Mouse (Mus musculus): ENCODE measurements around the gene Galnt10.

The Galnt10 gene

DNA sequence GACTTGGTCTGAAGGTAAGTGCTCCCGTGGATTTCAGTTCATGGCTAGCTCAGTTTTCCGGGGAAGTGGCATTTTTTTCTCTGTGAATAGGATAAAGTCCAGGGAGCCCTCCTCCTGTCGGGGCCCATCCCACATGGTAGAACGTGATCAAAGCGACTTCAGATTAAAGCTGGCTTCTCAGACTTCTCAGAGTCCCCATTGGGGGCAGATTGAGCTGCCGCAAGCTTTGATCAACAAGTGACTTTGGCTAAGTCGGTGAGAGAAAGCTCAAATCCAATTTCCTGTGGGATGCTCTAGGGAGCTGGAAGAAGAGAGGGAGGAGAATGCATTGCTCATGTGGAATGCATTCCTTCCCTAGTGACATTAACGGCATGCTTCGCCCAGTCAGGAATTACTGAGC is 10.1 kb upstream of the Galnt10 start:
- DNase-seq (ENCODE audit: inconsistent age in 2 of 2, low spot score in 1 of 2): no peak

DNA sequence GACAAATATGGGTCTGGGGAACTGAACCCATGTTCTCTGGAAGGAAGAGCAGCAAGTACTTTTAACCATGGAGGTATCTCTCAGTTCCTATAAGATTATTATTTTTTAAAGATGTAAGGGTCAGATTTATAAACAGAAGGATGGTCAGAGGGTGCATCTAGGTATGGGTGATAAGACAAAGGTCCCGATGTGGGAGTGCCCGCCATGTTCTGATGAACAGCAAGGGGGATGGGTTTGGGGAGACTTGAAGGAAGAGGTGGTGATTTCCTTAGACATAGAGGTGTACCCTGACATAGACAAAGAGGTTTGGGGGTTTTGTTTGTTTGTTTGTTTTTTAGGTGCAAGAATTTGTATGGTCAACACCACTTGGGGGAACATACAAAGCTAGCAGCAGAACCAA is 1.6 kb upstream of the Galnt10 start:
- DNase-seq (ENCODE audit: inconsistent age in 2 of 2, low spot score in 1 of 2): no peak

DNA sequence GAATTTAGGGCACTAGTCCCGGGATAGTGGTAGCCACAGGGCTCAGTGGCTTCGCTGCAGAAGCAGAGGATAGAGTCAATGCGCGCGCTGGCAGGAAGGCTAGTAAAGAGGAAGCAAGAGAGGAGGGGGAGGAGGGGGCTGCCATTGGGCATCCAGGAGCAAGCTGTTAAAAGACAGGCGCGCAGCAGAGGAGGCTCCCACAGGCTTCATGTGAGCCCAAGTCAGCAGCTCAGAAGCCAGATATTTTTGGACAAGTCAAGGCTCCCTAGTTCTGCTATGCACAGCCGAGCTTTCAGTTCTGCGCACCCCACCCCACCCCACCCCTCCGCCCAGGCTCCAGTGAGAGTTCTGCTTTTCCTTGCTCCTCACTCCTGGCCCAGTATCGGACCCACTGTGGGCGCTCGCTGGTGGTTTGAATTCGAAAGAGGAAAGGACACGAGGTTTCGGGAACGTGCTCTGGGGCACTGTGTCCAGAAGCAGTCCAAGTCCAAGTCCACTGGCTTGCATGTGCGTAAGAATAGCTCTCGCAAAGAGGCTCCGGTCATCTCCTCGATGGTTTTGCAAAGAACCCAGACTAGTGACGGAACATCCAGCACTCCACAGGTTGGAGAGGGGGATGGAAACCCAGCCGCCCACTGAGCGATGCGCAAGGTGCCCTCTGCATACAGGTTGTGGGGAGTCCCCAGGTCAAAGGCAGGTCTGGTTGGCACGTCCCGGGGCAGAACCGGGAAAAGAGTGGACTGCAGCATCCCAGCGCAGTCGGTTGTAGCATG is 811 bp upstream of the Galnt10 start:
- DNase-seq (ENCODE audit: inconsistent age in 2 of 2, low spot score in 1 of 2): peak; percentile 49 to 84

DNA sequence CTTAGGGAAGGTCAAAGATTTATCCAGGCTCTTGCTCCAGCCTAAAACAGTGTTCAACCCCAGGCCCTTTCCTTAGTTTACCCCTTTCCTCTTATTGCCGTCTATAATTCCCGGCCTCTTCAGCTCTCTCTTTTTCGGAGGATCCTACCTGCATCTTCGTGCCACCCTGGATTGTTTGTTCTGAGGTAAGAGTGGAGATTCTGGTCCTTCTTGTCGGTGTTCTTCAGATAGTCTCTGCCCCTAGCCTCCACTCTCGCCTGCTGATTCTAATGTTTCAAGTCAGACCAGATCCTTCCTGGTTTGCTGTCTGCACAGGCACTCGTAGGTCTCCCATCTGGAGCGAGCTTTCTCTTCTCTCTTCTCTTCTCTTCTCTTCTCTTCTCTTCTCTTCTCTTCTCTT is 605 bp downstream of the Galnt10 start:
- DNase-seq (ENCODE audit: inconsistent age in 2 of 2, low spot score in 1 of 2): peak in 1 of 2 experiments; percentile 71

DNA sequence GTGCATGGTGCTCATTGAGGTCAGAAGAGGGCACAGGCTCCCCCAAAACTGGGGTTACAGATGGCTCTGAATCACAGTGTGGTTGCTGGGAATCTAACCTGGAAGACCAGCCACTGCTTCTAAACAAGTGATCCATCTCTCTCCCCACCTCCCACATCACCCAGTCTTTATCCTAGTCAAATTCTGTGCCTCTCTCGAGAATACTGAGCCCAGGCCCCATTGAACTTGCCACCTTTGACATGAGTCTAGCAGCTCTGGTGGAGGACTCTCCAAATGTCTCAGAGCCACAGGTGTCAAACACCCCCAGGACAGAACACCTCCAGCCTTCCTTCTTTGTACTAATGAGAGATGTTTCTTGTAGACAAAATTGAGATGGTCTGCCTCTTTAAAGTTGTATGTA is 1.2 kb downstream of the Galnt10 start:
- peak in 1 of 2 experiments; percentile 64 for DNase-seq (ENCODE audit: inconsistent age in 2 of 2, low spot score in 1 of 2)

DNA sequence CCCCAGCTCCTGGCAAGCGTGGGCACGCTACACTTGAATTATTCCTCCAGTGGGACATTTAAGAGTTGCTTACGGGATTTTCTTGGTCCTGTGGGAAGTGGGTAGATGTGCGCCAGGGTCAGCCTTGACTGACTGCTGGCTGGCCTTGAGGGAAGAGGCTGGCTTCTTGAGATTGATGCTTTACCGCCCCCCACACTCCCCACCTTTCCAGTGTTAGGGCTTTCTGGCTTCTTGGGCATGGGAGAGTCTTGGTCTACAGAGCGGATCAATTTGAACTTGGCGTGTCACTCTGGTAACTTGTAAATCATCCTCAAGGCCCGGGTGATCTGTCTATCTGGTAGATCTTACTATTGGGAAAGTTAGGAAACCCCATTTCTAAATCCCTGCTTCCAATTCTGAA is 1.7 kb downstream of the Galnt10 start:
- peak; percentile 52 to 85 for DNase-seq (ENCODE audit: inconsistent age in 2 of 2, low spot score in 1 of 2)

DNA sequence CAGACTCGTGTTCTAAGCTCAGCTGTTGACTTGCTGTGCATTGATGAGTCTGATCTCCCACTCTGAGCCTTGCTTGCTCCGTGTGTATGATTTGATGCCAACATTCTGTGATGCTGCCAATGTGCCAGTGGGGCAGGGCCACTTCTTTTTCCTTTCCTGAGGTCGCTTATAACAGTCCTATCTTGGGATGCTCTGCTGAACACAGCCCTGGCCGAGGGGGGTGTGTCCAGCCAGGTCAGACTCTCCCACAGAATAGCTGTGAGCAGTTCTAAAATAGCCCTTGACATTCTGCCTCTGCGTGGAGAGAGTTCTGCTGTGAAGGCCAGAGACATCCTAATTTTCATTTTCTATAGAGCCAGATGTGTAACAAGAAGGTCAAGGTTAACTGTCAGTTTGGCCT is 2.2 kb downstream of the Galnt10 start:
- peak; percentile 69 to 86 for DNase-seq (ENCODE audit: inconsistent age in 2 of 2, low spot score in 1 of 2)

DNA sequence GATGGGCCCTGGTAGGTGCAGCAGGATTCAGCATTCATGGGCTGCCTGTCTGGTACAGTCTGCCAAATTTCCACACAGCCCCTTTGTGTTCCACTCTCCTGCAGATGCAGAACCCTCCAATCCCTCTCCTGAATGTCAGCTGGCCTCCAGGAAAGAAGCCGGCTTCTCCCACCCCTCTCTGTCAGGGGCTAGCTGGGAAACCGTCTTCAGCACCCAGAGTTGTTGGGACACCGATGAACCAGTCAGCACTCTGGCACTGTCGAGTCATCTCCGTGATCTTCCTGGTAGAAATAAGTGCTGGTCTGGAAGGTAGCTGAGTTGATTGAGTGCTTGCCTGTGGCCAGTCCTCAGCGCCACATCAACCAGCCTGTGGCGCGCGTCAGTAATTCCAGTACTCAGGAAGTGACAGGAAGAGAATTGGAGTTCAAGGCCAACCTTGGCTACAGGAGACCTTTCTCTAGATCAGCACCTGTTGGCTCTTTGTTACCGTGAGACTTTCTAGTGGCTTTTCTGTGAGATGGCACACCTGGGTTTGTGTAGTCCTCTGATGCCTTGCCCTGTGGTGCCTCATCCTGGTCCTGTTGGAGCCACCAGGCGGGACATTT is 3.1 kb downstream of the Galnt10 start:
- DNase-seq (ENCODE audit: inconsistent age in 2 of 2, low spot score in 1 of 2): peak in 1 of 2 experiments; percentile 57

DNA sequence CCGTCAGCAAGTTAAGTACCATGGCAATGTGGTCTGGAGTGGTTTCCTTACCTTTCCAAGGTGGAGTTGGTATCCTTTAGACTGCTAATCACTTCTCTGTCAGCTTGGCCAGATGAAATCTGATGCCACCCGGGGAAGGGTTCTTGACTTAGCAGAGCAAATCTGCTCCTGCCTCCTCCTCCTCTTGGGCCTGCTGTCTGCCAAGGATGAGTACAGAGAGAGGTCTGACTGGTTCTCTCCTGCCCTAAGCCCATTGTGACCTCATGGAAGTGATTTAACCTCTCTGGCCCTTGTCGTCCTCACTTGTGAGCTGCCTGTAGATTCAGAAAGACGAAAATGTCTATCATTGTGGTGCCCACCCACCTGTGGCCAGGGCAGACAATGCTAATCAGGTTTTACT is 4.0 kb downstream of the Galnt10 start:
- no peak for DNase-seq (ENCODE audit: inconsistent age in 2 of 2, low spot score in 1 of 2)

DNA sequence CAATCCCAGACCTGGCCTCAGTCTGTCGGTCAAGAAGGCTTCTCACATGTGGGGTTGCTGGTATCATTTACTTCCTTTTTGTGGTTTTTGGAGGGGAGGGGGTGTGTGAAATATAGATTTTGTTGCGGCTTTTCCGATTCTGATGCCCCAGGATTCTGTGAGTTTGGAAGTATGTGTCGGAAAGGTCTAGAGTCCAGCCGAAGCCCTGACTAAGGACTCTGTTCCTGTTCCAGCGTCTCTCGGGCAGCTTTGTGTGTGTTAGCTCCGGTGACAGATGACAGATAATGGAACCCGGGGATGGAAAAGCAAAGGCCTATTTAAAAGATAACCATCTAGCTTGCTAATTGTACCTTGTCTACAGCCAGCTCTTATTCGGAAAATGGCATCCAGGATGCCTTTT is 4.4 kb downstream of the Galnt10 start:
- no peak for DNase-seq (ENCODE audit: inconsistent age in 2 of 2, low spot score in 1 of 2)

DNA sequence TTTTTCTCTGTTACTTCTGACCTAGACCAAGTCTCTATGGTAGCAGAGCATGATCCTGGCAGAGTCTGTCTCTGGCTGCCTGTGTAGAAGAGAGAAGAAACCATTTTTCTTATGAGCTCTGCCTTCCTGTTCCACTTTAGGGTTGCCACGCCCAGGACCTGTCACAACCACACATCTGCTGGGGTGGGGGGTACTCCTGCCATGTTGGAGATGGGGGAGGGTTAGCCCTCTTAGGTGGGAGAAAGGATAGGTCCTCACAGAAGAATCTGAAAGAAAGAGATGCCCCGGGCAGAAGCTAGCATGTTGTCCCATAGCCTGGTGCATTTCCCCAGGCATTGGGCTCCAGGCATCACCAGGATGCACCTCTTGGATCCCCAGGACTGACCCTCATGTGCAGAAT is 5.6 kb downstream of the Galnt10 start:
- DNase-seq (ENCODE audit: inconsistent age in 2 of 2, low spot score in 1 of 2): no peak

DNA sequence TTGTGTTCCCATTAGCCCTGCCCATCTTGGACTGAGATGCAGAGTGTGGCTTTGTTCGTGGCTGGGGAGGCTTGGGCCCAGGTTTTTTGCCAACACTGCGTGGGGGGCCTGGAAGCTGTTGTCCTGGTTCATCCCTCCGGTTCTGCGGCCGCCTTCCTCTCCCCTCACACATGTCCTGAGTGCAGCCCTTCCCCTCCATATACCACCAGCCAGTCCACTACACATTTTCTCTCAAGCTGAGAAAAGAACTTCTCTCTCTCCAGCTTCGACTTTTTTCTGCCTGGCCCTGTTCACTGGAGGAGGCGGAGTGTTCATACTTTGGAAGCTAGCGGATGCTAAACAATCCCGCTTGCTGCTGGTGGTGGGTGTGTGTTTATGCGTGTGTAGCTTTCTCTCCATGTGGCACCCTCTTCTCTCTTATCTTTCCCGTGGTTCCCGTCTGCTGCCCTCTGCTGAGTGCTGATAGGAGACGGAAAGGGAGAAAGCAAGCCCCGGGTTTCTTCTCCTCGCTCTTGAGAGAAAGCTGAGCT is 6.1 kb downstream of the Galnt10 start:
- DNase-seq (ENCODE audit: inconsistent age in 2 of 2, low spot score in 1 of 2): no peak

DNA sequence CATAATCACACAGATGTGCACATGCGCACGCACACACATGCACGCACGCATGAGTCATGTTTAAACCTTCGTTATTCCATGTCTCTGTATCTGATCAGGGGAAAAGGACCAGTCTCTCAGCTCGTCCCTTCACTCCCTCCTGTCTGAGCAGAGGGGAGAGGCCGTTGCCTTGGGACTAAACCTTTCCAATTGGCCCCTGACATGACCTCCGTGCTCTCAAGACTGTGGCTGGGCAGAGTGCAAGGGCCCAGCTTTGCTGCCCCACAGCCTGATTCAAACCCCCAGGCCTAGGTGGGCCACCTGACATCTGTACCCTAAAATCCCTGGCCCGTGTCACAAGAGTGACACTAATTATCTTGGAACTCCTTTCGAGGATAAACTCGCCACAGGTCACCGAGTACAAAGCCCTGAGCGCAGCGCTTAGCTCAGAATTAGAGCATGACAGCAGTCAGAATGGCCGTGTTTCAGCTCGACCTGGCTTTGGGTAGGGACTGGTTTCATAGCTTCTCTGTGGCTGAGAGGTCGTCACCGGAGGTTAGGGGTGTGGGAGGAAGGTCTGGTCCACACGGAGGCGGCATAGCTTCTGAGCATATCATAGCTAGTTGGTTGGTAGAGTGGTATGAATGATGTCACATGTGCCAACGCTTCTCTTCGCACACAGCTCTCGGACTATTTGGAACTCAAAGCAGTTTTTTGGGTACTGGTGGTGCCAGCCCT is 7.1 kb downstream of the Galnt10 start:
- DNase-seq (ENCODE audit: inconsistent age in 2 of 2, low spot score in 1 of 2): no peak

DNA sequence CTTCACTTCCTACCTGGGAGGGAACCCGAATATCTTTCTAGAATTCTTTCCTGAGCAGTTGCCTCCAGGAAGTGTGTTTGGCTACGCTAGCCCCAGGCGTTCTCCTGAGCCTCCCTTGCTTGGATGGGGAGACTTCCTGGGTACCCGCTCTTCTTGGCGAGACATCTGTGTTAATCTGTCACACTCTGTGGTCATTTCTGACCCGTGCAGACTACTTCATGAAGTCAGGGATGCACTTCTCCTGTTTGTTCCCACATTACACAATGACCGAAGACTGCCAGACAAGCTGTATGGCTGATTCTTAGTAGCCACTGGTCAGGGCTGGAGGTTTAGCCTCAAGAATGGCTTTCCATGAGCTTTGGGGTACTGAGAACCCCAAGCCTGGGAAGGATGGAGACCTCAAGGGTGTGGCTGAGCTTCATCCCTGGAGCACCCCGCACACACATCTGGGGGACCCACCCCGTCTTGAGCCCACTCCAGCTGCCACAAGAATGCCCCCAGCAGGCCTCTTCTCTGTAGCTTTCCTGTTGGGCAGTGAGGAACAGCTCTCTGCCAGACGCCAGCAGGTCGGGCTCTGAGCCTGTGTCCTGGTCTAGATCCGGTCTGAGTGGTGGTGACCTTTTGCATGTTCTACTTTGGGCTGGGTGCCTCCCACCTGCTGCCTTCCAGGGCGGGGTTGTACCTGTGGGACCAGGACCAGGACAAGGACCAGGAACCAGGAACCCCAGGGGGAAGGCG is 7.8 kb downstream of the Galnt10 start:
- no peak for DNase-seq (ENCODE audit: inconsistent age in 2 of 2, low spot score in 1 of 2)

DNA sequence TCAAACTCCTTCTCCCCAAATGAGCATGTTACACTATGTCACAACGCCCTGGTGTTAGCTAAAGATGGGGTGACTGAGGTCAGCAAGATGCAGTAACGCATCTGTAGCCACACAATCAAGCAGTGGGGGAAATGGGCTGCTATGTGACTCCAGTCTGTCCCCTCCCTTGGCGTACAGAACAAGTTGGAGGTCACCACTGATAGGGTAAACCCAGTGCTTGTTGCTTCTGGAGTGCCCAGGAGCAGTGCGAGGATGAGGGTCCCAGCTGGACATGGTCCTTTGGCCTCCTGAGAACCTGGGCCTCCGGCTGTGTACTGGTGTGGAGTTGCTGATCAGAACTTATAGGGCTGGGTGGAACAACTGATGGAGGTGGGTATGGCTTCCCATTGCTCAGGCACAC is 8.6 kb downstream of the Galnt10 start:
- no peak for DNase-seq (ENCODE audit: inconsistent age in 2 of 2, low spot score in 1 of 2)

DNA sequence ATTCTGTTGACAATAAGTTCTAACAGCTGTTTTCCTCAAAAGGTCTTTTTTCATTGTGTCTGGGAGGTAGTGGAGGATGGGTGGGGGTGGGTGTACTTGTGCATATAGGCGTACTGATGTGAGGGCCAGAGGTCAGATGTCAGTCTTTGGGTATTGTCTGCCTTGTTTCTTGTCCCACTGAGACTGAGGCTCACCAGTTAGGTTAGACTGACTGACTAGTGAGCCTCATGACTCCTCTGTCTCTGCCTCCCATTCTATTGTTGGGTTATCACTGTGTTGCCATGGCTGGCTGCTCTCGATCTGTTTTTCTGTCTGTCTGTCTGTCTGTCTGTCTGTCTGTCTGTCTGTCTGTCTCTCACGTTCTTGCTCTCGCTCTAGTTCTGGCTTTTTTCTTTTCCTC is 9.1 kb downstream of the Galnt10 start:
- no peak for DNase-seq (ENCODE audit: inconsistent age in 2 of 2, low spot score in 1 of 2)

DNA sequence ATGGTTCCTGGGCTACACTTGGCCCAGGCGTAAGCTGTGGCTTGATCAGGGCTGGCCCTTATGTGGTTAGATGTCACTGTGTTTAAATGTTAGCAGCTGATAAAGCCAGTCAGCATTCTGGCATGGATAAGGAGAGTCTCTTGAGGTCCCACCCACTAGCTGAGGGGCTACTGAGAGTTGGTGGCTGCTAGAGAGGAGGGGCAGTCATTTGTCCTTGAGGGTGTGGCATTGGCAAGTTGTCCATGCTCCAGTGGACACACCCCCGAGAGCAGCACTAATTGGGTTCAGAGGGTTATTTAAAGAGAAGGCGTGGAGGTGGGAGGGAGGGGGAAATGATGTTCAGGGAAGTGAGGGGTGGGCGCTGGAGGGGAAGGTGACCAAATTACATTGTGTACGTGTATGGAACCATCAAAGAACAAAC is 9.7 kb downstream of the Galnt10 start:
- peak in 1 of 2 experiments; percentile 61 for DNase-seq (ENCODE audit: inconsistent age in 2 of 2, low spot score in 1 of 2)

DNA sequence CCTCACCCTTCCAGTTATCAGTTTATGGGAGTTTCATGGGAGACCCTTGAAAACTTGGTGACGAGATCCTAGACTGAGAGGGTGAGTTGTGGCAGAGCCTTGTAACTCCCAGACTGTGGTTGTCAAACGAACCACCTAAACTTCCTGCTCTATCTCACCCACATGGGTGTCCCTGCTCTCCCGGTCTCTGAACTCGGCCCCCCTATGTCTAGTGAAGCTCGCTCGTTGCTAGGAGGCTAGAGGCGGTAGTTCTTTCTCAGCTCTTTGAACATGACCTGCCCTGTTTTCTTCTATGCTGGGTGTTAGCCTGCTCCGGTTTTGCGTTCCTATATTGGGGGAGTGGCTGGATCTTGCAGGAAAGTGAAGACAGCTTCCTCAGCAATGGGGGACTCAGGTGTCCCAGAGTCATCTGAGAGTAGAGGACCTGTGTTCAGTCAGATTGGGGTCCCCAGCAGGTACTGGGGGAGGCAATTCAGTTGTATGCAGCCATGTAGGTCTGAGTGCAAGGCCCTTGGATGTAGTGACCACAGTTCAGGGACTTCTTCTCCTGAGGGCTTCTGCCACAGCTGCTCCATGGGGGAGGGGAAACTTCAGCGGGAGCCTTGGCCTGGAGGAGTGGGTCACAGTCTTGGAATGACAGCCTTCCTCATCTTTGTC is 10.6 kb downstream of the Galnt10 start:
- no peak for DNase-seq (ENCODE audit: inconsistent age in 2 of 2, low spot score in 1 of 2)

DNA sequence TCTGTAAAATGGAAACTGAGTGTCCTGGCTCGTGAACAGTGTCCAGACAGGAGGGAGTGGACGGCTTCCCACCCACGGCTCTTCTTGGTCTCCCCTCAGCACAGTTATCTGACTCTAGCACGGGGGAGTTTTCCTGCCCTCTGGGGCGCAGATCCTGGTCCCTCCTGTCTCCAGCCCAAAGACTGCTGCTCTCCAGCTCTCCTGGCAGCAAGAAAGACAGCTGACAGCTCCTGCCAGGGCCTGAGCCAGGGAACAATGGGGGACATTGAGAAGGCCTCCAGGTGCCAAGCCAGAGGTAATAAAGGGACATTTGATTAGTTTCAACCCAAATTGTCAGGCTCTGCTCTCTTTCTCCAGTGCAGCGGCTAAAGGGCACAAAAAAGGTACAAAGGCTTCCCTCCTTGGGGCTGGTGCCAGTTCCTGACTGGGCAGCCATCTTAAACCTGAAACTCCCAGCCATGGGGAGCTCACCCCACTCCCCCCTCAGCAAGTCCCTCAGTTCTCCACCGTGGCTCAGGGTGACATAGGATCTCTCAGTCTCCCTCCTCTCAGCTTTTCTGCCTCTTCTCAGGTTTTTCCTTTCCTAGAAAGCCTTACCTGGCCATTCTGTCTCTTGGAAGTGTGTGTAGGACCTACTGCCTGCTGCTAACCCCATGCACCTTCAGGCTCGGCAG is 11.5 kb downstream of the Galnt10 start:
- no peak for DNase-seq (ENCODE audit: inconsistent age in 2 of 2, low spot score in 1 of 2)
